Mouse (Mus musculus): ENCODE measurements around the gene Bbs5.
A peak's percentile ranks its signal among the peaks of the same experiment; 100 is the strongest.
"Not testable (repeated sequence)": the region's sequence is repeated elsewhere in the genome, so short reads cannot be mapped to it uniquely, and the experiment has no call there.

Gene Bbs5

DNA sequence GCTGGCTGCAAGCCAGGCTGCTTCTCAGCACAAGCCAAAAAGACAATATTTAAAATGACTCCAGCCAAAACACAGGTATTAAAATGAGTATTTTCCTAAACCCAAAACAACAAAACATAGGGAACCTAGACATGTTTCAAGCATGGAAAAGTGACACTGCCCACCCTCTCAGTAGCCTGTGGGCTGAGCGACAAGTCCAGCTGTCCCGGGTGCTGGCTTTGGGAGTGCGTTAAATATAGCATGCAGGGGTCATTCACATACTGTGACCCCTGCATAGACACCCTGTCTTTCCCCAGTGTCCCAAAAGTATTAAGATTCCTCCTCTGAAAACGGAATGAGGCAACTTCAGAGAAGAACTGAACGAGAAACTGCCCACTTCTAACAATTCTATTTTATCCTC lies 26.8 kb downstream of the Bbs5 start:
- DNase-seq: no peak

- DNase-seq: no peak
These were observed 28.3 kb downstream of the Bbs5 start for GRCm38 (mm10) chr2:69675266-69675665.

DNA sequence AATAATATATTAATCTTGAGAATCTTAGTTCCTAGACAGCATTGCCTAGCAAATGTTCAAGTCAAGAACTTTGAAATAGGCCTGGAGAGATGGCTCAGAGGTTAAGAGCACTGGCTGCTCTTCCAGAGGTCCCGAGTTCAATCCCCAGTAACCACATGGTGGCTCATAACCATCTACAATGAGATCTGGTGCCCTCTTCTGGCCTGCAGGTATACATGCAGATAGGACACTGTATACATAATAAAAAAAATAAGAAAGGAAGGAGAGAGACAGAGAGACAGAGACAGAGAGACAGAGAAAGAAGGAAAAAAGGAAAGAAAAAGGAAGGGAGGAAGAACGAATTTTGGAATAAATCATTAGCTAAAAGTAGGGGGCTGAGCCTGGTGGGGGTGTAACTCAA lies 29.7 kb downstream of the Bbs5 start:
- peak; percentile 17 for DNase-seq

DNA sequence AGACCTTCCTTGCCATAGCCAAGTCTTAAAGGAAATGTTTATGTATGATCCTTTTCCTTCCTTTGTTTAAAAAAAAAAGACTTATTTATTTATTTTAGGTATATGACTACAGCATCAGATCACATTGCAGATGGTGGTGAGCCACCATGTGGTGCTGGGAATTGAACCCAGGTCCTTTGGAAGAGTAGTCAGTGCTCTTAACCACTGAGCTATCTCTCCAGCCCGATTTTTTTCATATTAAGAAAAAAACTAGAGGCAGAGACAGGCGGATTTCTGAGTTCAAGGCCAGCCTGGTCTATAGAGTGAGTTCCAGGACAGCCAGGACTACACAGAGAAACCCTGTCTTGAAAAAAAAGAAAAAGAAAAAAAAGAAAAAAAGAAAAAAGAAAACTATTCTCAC lies 30.2 kb downstream of the Bbs5 start:
- DNase-seq: not testable (repeated sequence)

GRCm38 (mm10) chr2:69679990-69680389 lies 33.0 kb downstream of the Bbs5 start:
- no peak for DNase-seq

- no peak for DNase-seq
These were observed 35.0 kb downstream of the Bbs5 start for GRCm38 (mm10) chr2:69681931-69682330.

GRCm38 (mm10) chr2:69683036-69683805 lies 36.2 kb downstream of the Bbs5 start:
- DNase-seq: no peak

GRCm38 (mm10) chr2:69684488-69684887 lies 37.5 kb downstream of the Bbs5 start:
- DNase-seq: no peak

DNA sequence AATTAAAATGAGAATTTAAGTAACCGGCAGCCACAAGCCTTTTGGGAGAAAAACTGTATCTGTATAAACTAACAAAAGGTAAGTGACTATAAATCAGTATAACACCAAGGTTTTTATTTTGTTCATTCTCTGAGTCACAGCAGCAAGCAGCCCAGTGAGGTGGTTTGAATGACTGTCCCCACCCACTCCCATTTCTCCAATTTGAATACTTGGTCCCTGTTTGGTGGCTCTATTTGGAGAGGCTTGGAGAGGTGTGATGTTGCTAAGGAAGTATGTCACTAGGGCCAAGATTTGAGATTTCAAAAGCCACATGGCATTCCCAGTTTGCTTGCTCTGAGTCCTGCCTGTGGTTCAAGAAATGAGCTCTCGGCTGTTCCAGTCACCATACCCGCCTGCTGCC lies 43.2 kb downstream of the Bbs5 start:
- DNase-seq: no peak

GRCm38 (mm10) chr2:69690843-69691242 lies 43.9 kb downstream of the Bbs5 start:
- DNase-seq: peak; percentile 14

DNA sequence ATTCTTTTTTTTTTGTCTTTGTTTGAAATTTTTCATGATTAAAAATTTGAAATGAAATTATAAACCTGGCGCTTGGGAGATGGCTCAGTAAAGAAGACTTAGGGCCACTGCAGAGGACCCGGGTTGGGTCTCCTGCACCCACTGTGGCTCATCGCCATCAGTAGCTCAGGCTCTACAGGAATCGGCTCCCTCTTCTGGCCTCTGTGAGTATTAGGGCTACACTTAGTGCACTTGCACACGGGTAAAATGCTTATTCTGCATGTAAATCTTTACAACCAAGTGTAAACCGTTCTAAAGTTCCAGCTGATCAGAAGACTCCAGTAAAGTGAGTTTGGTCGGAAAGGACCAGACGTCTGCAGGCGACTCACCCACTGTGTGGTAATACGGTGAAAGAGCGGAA lies 46.5 kb downstream of the Bbs5 start:
- no peak for DNase-seq

DNA sequence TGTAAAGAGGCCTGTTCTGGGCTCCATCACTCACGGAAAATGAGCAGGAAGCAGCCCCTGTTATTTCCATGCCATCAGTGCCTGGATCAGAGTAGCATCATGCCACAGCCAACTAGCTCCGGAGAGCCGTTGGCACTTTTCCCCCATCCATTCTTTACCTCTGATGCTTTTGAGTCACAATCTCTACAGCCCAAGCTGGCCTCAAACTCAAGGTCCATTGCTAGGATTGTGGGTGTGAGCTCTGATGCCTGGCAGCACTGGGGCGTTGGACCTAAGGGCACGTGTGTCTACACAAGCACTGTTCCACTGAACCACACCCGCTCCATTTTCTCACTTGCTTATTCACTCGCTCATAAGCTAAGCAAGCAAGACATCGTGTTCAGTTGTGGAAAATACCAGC lies 53.5 kb downstream of the Bbs5 start:
- no peak for DNase-seq

- no peak for DNase-seq
These were observed 65.2 kb downstream of the Bbs5 start for GRCm38 (mm10) chr2:69712171-69712570.

GRCm38 (mm10) chr2:69712981-69713625 lies 66.1 kb downstream of the Bbs5 start, which contains the start of gene Fastkd1:
Gene Fastkd1 (minus strand): TSS chr2:69713516.
- peak; percentile 92 for DNase-seq

GRCm38 (mm10) chr2:69713626-69714014 lies 66.6 kb downstream of the Bbs5 start:
- DNase-seq: no peak

DNA sequence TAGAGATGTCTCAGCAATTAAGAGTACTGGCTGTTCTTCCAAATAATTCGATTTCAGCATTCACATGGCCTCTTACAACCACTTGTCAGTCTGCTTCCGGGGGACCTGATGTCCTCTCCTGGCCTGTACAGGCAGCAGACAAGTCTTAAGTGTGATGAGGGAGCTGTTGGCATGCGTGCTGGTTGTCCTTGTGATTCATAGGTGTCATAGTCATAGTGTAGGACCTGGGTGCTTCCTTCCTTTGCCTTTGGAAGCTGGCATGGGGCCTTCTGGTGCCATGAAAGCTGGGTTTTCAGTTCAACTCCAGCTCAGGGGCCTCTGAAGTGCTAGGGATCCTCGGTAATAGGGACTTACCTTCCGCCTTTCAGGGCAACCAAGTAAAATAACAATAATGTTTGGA lies 67.2 kb downstream of the Bbs5 start:
- no peak for DNase-seq

GRCm38 (mm10) chr2:69716483-69716882 lies 69.5 kb downstream of the Bbs5 start:
- no peak for DNase-seq

All from lung, postnatal 10 days (tissue).